Mouse (Mus musculus): ENCODE measurements around the gene Vamp3.
A peak's percentile ranks its signal among the peaks of the same experiment; 100 is the strongest.
"Not testable (repeated sequence)": the region's sequence is repeated elsewhere in the genome, so short reads cannot be mapped to it uniquely, and the experiment has no call there.

Gene Vamp3

DNA sequence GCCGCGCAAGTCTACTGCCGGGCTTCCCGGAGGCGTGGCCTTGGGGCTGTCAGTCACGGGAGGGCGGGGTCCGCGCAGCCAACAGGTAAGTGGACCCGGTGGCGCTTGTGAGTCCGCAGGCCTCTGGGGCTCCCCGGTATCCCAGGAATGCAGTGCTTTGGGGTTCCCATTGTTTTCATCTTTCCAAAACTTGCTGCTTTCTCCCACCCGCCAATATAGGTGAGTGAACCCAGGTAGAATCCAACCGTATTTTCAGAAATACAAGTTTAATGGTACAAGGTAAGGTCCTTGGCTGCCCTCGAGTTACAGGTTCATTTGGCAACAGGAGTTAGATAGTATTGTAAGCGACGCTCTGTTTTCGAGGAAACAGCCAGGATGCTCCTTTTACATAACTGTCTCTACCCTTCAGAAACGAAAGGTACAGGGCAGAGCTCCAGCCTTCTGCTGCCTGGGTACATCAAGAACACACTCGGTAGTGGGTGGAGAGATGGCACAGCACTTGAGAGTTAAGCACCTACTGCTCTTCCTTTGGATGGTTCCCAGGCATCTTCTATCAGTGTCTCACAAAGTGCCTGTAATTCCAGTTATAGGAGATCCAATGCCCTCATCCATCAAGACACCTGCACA lies 12.7 kb downstream of the Vamp3 start:
- DNase-seq (ENCODE audit: low spot score in 2 of 2), result no peak

DNA sequence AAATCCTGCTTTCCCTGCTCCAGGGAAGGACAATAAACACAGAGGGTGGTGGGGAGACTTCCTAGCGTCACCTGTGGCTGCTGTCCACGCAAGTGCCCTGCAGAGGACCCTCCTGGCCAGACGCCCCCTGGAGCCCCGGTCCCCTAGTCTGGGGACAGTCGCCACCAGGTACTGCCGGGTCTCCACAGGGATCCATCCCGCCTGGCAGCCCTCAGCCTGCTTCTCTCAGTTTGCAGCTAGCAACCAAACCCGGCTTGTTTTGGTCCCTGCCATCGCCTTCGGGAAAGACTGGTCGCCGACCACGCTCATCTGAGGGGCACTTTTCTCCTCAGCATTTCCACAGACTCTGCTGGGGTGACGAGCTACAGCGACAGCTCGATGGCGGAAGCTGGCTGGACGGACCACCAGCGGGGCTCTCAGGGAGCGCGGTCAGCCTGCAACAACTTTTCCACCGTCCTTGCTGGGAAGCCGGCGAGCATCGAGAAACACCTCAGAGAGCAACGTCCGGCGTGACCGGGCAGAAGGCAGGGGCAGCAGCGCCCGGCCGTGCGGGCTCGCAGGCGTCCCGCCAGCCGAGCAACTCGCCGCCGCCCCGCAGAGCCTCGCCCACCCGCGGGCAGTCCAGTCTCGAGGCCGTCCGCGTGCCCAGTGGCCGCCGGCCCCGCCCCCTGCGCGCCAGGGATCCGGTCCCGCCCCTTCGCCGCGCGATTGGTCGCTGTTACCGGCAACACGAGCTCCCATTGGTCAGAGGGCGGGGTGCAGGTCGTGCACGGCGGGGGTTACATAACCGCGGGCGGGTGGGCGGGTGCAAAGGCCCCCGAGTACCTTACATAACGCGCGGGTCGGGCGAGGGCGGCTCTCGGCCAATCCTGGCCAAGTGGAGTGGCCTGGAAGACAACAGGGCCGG lies 13.5 kb downstream of the Vamp3 start, which contains the start of gene Per3:
Gene Per3, minus strand, starts transcription at position 629 of the 907 bp plus-strand sequence.
- DNase-seq (ENCODE audit: low spot score in 2 of 2), result peak; percentile 99

DNA sequence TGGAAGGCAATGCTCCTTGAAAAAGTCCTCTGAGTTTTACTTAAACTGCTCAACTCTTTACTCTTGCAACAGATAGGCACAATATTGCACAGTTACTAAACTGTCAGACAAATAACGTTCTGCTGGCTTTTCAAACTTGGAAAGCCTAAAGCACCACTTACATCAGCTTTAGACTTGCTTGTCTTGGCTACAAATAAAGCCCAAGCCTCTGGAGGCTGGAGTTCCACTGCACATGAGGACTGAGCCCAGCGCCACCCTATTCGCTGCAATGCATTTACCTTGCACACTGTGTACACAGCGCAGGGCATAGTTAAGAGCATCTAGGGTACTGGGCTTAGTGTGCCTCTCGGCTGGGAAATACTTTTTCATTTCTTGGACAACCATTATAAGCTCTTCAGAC lies 14.5 kb downstream of the Vamp3 start:
- DNase-seq (ENCODE audit: low spot score in 2 of 2), result peak; percentile 45 to 49

DNA sequence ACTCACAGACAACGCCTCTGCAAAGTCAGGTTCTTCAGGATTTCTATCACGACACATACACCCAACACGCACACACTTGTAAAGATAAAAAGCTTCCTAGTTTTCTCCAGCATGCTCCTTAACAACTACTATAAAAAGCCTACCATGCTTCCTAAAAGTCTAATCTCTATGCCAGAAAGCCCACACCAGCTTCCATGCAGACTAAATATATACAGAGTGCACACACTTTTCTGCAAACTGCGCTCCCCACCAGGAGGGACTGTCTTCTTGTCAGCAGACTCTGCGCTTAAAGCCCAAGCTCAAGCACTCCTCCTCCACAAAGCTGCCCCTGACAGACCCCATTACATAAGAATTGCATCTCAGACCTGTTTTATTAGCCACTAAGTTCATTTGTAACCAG lies 16.3 kb downstream of the Vamp3 start:
- no peak for DNase-seq (ENCODE audit: low spot score in 2 of 2)

DNA sequence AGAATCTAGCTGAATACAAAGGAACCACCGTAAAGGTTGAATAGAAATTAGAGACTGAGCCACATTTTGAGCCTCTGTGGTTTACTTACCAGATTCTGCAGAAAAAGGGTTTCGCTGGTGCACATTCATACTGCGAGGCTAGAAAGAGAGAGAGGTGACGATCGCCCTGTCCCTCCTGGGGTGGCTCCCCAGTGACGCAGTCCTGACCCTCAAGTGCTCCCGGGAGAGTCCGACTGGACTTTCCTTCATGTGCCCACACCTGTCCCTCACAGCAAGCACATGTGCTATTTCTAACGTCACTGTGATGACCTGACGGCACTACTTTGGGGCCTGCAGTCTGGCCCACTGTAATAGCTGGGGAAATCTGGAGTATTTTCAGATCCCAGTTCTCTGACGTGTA lies 20.0 kb downstream of the Vamp3 start:
- DNase-seq (ENCODE audit: low spot score in 2 of 2), result no peak

DNA sequence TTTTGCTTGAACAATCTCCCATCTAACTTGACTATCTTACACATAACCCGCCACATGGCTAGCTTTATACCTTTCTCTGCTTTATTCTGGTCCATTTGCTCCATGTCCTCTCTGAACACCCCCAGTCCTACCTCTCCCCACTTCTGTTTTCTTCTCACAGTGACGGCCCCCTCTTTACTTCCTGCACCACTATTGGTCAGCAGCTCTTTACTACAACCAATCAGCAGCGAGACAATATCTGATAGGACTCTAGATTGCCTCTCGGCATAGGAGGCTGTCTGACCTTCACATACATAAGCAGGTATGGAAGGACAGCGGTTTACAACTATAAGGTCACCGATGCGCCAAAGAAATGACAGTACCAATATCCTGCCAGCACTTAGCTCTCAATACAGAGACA lies 21.2 kb downstream of the Vamp3 start:
- DNase-seq (ENCODE audit: low spot score in 2 of 2), result no peak

DNA sequence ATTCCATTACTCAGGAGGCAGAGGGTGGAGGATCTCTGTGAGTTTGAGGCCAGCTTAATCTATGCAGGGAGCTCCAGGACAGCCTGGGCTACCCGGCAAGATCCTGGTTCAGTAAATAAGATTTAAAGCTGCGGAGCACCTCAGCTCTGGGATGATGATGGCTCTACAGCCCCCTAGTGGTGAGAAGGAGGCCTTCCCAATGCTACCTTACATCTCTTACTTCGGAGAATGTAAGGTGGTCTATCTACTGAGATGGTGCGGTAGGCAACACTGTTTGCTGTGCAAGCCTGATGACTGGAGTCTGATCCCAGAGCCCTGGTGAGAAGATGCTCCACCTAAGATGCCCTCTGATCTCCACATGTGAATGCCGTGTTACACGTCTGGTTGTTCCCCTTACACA lies 30.8 kb downstream of the Vamp3 start:
- DNase-seq (ENCODE audit: low spot score in 2 of 2), result no peak

DNA sequence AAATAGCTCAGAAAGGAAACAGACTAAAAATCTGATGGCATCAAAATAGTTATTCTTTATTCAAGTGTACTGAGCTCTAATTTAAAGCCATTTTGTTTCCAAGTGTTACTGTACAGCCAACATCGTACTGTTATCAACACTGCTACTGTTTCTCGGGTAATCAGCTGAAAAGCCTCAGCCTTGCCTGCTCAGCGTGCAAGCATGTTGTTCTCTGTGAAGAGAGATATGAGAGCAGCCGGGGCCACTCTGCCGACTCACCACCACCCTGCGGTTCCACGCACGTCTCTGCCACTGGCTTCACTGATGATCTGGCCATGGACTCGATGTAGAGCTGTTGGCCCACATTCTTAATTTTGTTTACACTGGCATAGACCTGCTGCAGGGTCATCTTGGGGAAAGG lies 33.6 kb downstream of the Vamp3 start:
- no peak for DNase-seq (ENCODE audit: low spot score in 2 of 2)

DNA sequence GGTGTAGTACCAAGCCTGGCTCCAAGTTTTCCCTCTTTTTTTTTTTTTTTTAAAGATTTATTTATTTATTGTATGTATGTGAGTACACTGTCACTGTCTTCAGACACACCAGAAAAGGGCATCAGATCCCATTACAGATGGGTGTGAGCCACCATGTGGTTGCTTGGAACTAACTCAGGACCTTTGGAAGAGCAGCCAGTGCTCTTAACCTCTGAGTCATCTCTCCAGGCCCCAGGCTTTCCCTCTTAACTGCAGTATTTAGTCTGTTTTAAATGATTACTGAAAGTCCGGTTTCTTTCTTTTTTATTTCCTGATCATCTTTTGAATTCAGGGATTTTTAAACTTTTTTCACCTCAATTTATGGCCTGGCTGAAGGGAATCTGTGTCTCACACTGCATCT lies 40.4 kb downstream of the Vamp3 start:
- not testable (repeated sequence) for DNase-seq (ENCODE audit: low spot score in 2 of 2)

DNA sequence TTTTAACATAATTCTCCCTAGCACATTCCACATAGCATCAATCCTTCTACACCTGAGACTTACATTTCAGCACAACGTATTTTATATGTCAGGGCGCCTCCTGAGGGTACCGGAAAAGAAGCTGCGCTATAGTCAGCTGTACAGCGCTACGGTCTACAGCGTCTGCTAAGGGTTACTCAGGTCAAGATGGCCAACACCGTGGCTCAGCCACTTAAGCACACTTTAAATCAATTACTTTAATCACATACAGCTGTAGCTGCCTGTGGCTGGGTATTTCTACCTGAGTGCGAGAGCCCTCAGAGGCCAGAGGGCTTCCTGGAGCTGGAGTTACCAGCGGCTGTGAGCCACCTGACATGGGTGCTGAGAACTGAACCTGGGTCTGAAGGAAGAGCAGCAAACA lies 41.8 kb downstream of the Vamp3 start:
- no peak for DNase-seq (ENCODE audit: low spot score in 2 of 2)

DNA sequence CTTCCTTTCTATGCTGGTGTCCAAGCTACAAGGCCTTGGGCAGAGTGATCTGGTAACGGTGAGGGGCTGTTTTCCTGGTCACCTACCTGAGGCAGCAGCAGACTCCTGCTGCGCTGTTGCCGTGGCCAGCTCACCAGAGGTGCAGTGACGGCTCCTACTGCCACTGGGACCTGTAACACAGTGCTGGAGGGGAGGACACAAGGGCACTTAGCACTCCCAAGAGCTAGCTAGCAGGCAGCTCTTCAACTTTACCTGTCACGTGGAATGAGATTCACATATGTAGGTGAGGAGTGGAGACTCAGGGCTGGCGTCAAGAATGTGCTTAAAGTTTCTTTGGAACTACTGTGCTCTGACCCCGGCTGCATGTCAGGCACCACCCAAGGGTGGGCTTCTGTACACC lies 47.4 kb downstream of the Vamp3 start:
- DNase-seq (ENCODE audit: low spot score in 2 of 2), result no peak

DNA sequence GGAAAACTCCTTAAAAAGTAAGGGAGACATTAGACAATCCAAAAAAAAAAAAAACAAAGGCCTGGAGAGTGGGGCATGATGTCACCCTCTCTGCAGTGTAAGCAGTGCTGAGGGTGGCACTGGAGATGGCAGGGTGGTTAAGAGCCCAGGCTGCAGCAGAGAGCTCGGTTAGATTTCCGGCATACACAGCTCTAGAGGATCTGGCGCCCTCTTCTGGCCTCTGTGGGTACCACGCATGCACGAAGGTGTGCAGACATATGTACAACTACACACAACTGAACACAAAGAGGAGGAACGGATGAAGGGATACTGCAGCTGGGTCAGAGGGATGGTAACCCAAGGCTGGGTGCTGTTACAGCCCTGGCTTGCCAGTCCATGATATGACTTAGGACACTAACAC lies 50.8 kb downstream of the Vamp3 start:
- DNase-seq (ENCODE audit: low spot score in 2 of 2), result no peak

DNA sequence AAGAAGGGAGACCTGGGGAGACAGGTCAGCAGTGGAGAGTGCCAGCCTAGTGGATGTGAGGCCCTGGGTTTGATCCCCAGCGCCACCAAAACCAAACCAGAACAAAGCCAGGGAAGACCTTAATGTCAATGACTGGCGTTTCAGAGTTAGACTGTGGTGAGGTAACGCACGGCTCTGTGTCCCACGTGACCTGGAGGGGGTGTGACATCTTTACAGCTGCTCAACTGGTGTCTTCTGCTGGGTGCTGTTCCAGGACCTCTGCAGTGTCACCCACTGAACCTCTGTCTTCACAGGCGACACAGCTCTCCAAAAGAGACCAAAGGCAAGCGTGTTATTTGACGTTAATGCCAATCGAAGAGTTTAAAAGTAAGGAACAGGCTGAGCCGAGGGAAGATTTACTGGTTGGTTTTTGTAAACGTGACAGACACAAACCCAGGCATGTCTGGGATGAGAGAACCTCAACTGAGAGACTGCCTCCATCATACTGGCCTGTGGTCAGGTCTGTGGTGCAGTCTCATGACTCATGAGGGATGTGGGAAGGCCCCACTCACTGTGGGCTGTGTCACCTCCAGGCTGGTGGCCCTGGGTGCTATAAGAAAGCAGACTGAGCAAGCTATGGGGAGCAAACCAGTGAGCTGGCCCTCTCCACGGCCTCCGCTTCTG lies 52.0 kb downstream of the Vamp3 start:
- DNase-seq (ENCODE audit: low spot score in 2 of 2), result no peak

DNA sequence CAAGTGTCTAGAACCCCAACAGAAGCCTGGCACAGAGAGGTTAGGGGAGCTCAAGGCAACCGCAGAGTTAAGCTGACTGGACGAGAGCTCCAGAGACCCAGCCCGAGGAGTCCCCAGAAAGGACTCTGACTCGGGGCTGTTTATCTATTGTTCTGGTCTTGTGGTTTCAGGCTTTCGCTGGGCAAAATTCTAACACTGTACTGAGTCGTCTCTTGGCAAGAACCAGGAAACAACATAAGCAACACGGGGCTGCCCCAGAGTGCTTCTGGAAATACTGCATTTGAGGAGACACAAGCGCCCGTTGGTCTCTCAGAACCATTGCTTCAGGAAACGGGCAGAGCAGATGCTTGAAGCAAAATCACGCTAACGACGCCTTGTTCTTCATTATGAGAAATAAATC lies 56.4 kb downstream of the Vamp3 start:
- DNase-seq (ENCODE audit: low spot score in 2 of 2), result no peak

DNA sequence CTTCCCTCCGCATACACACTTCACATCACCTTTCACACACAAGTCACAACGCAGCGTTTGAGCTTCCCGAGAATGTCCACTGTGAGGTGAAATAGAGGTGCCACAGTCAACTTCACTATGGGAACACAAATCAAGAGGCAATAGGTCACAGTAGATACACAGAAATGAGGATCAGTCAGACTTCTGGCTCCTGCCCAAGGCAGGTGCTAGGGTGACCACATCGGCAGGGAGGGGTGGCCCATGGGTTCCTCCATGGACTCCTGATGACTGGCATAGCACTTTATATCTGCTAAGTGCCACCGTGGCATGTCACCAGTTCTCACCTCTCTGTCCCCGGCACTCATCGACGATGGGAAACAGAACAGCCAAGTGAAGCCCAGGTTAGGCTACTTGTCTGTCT lies 59.1 kb downstream of the Vamp3 start:
- DNase-seq (ENCODE audit: low spot score in 2 of 2), result no peak
